Mouse (Mus musculus): ENCODE measurements around the gene Tmem50a. TPM values are rescaled to one million over a fixed set of nuclear protein-coding genes. Genes with fewer than 3 reads are reported as not detected.

The Tmem50a gene
- polyA plus RNA-seq, 1 experiment, result 169 TPM

DNA sequence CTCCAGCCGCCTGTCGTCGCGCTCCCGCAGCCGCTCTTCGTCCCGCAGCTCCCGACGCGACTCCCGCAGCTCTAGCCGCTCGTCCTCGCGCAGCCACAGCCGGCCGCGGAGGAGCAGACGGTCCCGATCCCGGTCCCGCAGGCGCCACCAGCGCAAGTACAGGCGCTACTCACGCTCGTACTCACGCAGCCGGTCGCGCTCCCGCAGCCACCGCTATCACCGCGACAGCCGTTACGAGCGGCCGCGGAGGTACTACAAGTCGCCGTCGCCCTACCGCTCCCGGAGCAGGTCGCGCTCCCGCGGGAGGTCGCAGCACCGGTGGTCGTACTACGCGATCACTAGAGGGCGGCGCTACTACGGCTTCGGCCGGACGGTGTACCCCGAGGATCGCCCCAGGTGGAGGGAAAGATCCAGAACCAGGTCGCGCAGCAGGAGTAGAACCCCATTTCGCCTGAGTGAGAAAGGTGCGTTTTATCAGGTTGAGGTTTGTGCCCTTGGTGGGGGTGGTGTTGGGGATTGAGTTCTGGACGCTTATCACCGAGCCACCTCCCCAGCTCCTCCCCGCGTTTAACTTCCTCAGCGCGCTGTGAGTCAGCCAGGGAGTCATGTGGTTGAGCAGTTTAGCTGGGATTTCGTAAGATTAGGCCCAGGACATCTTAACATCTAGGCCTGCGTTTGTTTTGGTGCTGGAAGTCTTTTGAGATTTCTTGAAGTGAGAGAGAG, 9.4 kb upstream of the Tmem50a start:
- peaks cover 7% of the 10 kb centered on the region for H3K4me1 ChIP-seq (ENCODE audit: control insufficient read depth, insufficient read depth, low read length)
- WGBS, result under 1% methylated on average over 75 of the region's 75 CpGs
- TF ChIP-seq CTCF (IDR thresholded peaks at IDR 0.05; ENCODE audit: insufficient read depth, low read length) (no peak), POLR2A (IDR thresholded peaks at IDR 0.05; ENCODE audit: borderline replicate concordance, extremely low read depth, low read depth, low read length) (peak; percentile 60; the same call in 1 of the 2 replicates)
- H3K4me3 ChIP-seq (replicated peaks; ENCODE audit: extremely low read depth, low read depth, low read length), result peak overlapping the region; percentile 79
- peak; percentile 69 for DNase-seq

GRCm38 (mm10) chr4:134923258-134924018, 8.6 kb upstream of the Tmem50a start, which contains the start of gene Rsrp1:
TSS of gene Rsrp1 (plus strand) at chr4:134923592.
- no peak for TF ChIP-seq CTCF (IDR thresholded peaks at IDR 0.05; ENCODE audit: insufficient read depth, low read length)
- TF ChIP-seq POLR2A (IDR thresholded peaks at IDR 0.05; ENCODE audit: borderline replicate concordance, extremely low read depth, low read depth, low read length), result peak; percentile 100
- Histone ChIP-seq H3K4me3 (replicated peaks; ENCODE audit: extremely low read depth, low read depth, low read length) (peak within 1 kb of the TSS; percentile 79), H3K4me1 (ENCODE audit: control insufficient read depth, insufficient read depth, low read length) (peaks cover 9% of the 10 kb centered on the region)
- under 1% methylated on average over 64 of the region's 64 CpGs for WGBS
- peak; percentile 96 for DNase-seq

GRCm38 (mm10) chr4:134922925-134923244, 8.1 kb upstream of the Tmem50a start:
- peaks cover 13% of the 10 kb centered on the region for H3K4me1 ChIP-seq (ENCODE audit: control insufficient read depth, insufficient read depth, low read length)
- peak; percentile 58 for DNase-seq
- H3K4me3 ChIP-seq (replicated peaks; ENCODE audit: extremely low read depth, low read depth, low read length), result peak overlapping the region; percentile 71
- under 1% methylated on average over 13 of the region's 13 CpGs for WGBS
- TF ChIP-seq CTCF (IDR thresholded peaks at IDR 0.05; ENCODE audit: insufficient read depth, low read length) (no peak), POLR2A (IDR thresholded peaks at IDR 0.05; ENCODE audit: borderline replicate concordance, extremely low read depth, low read depth, low read length) (peak; percentile 93; the same call in 1 of the 2 replicates)

DNA sequence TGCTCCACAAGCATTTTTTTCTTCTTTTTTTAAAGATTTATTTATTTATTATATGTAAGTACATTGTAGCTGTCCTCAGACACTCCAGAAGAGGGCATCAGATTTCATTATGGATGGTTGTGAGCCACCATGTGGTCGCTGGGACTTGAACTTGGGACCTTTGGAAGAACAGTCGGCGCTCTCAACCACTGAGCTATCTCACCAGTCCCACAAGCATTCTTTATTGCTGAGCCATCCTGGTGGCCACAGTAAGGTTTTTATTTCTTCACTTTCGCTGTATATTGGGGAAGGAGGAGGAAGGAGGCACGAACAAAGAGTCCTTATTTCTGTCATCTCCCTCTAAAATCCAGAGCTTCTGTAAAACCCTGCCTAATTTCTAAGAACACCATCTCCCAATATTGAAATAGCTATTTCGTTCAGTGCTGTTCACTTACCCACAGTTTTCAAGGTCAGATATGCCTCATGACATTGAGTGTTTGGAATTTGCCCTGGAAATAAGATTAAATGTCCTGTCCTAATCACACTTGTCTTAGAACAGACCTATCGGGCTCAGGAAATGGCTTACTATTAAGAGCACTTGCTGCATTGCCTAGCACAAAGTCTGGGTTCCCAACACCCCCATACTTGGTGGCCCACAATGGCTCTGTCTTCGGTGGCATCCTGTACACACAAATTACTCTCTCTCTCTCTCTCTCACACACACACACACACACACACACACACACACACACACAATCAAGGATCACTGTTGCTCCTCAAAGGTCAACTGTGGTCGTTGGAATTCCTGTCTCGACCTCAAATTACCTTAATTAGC, 7.5 kb upstream of the Tmem50a start:
- TF ChIP-seq CTCF (IDR thresholded peaks at IDR 0.05; ENCODE audit: insufficient read depth, low read length), result no peak
- no peak for TF ChIP-seq POLR2A (IDR thresholded peaks at IDR 0.05; ENCODE audit: borderline replicate concordance, extremely low read depth, low read depth, low read length)
- Histone ChIP-seq H3K4me3 (replicated peaks; ENCODE audit: extremely low read depth, low read depth, low read length) (peak overlapping the region; percentile 71), H3K4me1 (ENCODE audit: control insufficient read depth, insufficient read depth, low read length) (peaks cover 13% of the 10 kb centered on the region)
- 52% methylated on average over 10 of the region's 10 CpGs for WGBS
- DNase-seq, result no peak

GRCm38 (mm10) chr4:134921703-134922102, 6.9 kb upstream of the Tmem50a start:
- WGBS, result 96% methylated on average over 4 of the region's 4 CpGs
- TF ChIP-seq POLR2A (IDR thresholded peaks at IDR 0.05; ENCODE audit: borderline replicate concordance, extremely low read depth, low read depth, low read length) (no peak), CTCF (IDR thresholded peaks at IDR 0.05; ENCODE audit: insufficient read depth, low read length) (no peak)
- no peak overlapping the region for H3K4me3 ChIP-seq (replicated peaks; ENCODE audit: extremely low read depth, low read depth, low read length)
- H3K4me1 ChIP-seq (ENCODE audit: control insufficient read depth, insufficient read depth, low read length), result peaks cover 13% of the 10 kb centered on the region
- no peak for DNase-seq

- Histone ChIP-seq H3K4me3 (replicated peaks; ENCODE audit: extremely low read depth, low read depth, low read length) (no peak overlapping the region), H3K4me1 (ENCODE audit: control insufficient read depth, insufficient read depth, low read length) (peaks cover 13% of the 10 kb centered on the region)
- 92% methylated on average over 6 of the region's 6 CpGs for WGBS
- TF ChIP-seq POLR2A (IDR thresholded peaks at IDR 0.05; ENCODE audit: borderline replicate concordance, extremely low read depth, low read depth, low read length) (no peak), CTCF (IDR thresholded peaks at IDR 0.05; ENCODE audit: insufficient read depth, low read length) (no peak)
- no peak for DNase-seq
These were observed 5.8 kb upstream of the Tmem50a start for GRCm38 (mm10) chr4:134920631-134921030.

- 42% methylated on average over 12 of the region's 12 CpGs for WGBS
- H3K4me3 ChIP-seq (replicated peaks; ENCODE audit: extremely low read depth, low read depth, low read length), result no peak overlapping the region
- no peak for DNase-seq
- TF ChIP-seq CTCF (IDR thresholded peaks at IDR 0.05; ENCODE audit: insufficient read depth, low read length), result no peak
- TF ChIP-seq POLR2A (IDR thresholded peaks at IDR 0.05; ENCODE audit: borderline replicate concordance, extremely low read depth, low read depth, low read length), result no peak
- H3K4me1 ChIP-seq (ENCODE audit: control insufficient read depth, insufficient read depth, low read length), result peaks cover 13% of the 10 kb centered on the region
These were observed 5.1 kb upstream of the Tmem50a start for GRCm38 (mm10) chr4:134919733-134920540.

- DNase-seq, result peak; percentile 57
- TF ChIP-seq CTCF (IDR thresholded peaks at IDR 0.05; ENCODE audit: insufficient read depth, low read length) (no peak), POLR2A (IDR thresholded peaks at IDR 0.05; ENCODE audit: borderline replicate concordance, extremely low read depth, low read depth, low read length) (no peak)
- peaks cover 16% of the 10 kb centered on the region for H3K4me1 ChIP-seq (ENCODE audit: control insufficient read depth, insufficient read depth, low read length)
- WGBS, result 13% methylated on average over 7 of the region's 7 CpGs
- no peak overlapping the region for H3K4me3 ChIP-seq (replicated peaks; ENCODE audit: extremely low read depth, low read depth, low read length)
These were observed 3.6 kb upstream of the Tmem50a start for GRCm38 (mm10) chr4:134918381-134918780.
